Mouse (Mus musculus) heart, adult 2 months (tissue): ENCODE data around the gene Zan.

Experiments
- CTCF ChIP-seq: fragments of 200-600 bp; IDR thresholded peaks from 2 replicates; pipeline ENCODE4 v1.8.1; 2022; ENCODE audit warnings: antibody characterized with exemption, mild to moderate bottlenecking, moderate library complexity
- POLR2A ChIP-seq: fragments of 200-500 bp; IDR thresholded peaks from 2 replicates; pipeline ENCODE4 v1.6.1; 2011; ENCODE audit warnings: mild to moderate bottlenecking, low read depth, low read length, control low read depth; ENCODE audit not compliant: insufficient read depth

DNA sequence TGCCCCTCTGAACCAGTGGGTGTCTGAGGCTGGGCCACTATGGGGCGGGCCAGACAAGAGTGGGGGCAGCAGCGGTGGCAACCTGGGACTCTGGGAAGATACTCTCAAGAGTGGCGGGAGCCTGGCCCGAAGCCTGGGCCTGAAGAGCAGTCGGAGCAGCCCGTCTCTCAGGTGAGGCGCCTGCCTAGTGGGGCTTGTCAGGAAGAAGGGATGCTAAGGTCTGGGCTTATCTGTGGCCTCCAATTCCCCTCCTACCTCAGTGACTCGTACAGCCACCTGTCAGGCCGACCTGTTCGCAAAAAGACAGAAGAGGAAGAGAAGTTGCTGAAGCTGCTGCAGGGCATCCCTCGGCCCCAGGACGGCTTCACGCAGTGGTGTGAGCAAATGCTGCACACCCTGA is 47.8 kb upstream of the Zan start:
- no peak for TF ChIP-seq CTCF
- no peak for TF ChIP-seq POLR2A
